Mouse (Mus musculus): ENCODE data around the gene Slc4a4. TPM values are rescaled to one million over a fixed set of nuclear protein-coding genes. Genes with fewer than 3 reads are reported as not detected.

Slc4a4 gene
- 11.1 TPM for polyA plus RNA-seq (2014; fragmentation: Illumina TruSeq; extraction: RNeasy Lipid Tissue Mini Kit (QIAGEN cat#74804); ENCODE audit: low read depth, low replicate concordance)

DNA sequence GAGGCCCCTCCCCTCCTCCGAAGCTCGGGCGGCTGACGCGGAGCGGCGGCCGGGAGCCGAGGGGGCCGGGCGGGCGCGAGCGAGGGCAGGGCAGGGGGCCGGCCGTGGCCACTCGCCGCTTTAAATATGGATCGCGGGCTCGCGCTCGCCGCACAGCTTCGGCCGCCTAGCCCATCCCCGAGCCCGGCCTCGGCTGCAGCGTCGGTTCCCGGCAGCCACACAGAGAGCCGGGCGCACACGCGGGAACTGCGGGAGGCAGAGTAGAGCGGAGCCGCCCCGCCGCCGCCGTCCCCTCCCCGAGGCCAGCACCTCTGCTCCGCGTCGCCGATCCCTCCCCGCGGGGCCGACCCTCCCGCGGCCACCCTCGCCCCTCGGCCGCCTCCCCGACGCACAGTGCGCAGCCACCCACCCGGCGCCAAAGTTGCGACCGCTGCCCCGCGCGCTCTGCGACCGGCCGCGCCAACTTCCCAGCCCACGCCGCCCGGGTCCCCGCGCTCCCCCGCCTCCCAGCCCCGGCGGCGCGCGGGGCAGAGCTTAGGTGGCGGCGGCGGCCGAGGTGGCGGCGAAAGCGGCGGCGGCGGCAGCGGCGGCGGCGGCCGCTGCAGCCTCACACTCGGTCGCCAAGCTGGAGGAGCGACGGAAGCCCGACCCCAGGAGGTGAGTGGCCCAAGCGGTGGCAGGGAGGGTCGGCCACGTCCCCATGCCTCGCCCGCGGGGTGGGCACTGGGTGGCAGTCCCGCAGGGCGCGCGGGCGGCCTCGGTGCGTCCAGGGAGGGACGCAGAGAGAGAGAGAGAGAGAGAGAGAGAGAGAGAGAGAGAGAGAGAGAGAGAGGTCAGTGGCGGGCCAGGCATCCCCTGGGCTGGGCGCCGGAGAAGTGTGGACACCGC, at the start of gene Slc4a4:
Gene Slc4a4, plus strand, starts transcription at position 151 of the 888 bp plus-strand sequence.

Other genes with a start within 250 kb of the Slc4a4 start
- gene Grsf1, start 210.6 kb upstream of the Slc4a4 start, polyA plus RNA-seq (2014; fragmentation: Illumina TruSeq; extraction: RNeasy Lipid Tissue Mini Kit (QIAGEN cat#74804); ENCODE audit: low read depth, low replicate concordance): 205 TPM
- 14.6 TPM for gene Mob1b, start 166.0 kb upstream of the Slc4a4 start, polyA plus RNA-seq (2014; fragmentation: Illumina TruSeq; extraction: RNeasy Lipid Tissue Mini Kit (QIAGEN cat#74804); ENCODE audit: low read depth, low replicate concordance)
- gene Dck, start 121.8 kb upstream of the Slc4a4 start, polyA plus RNA-seq (2014; fragmentation: Illumina TruSeq; extraction: RNeasy Lipid Tissue Mini Kit (QIAGEN cat#74804); ENCODE audit: low read depth, low replicate concordance): 2.1 TPM

All from heart, adult 10 weeks (tissue).